Mouse (Mus musculus): ENCODE results near the gene Ctsk. TPM values are rescaled to one million over a fixed set of nuclear protein-coding genes. Genes with fewer than 3 reads are reported as not detected.
"Not testable (repeated sequence)": the region's sequence is repeated elsewhere in the genome, so short reads cannot be mapped to it uniquely, and the experiment has no call there.

The Ctsk gene
- total RNA-seq, 2 experiments from 2014 or later, result 14.5 to 18.9 TPM

DNA sequence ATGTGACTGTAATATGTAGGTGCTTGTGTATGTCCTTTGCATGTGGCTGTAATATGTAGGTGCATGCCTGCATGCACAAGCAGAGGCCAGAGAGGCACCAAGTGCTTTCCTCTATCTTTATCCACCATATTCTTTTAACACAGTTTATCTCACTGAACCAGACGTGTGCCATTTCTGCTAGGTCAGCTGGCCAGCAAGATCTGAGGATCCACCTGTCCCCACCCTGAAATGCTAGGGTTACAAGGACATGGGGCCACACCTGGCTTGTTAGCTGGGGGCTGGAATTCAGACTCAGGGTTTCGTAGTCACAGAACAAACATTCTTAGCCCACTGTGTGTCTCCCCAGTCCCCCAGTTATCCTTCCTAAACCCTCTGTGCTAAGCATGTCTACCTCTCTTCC, 20.3 kb downstream of the Ctsk start:
- DNase-seq (ENCODE audit: extremely low spot score in 1 of 2, low spot score in 2 of 2), result no peak
- intact Hi-C loops (cut with DNase I), result loop anchor here (10.0 kb wide), 2 partner anchors 105 to 235 kb away; partner anchors contain the start of gene Ensa

DNA sequence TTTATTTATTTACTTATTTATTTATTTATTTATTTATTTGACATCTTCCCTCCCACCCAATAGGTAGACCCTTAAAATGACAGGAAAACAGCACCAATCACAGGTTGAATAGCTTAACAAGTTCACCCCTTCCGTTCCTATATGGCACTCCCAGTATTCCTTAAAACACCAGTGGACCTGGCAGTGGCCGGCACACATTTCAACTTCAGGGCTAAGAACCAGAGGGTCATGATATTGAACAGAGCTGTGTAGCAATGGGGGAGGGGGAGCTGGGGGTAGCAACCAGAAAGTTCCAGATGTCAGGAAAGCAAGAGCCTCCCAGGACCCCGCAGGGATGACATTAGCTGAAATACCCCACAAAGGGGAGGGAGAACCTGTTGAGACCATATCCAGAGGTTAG, 21.0 kb downstream of the Ctsk start:
- intact Hi-C loops (cut with DNase I), result no loop called here
- no peak for DNase-seq (ENCODE audit: extremely low spot score in 1 of 2, low spot score in 2 of 2)

DNA sequence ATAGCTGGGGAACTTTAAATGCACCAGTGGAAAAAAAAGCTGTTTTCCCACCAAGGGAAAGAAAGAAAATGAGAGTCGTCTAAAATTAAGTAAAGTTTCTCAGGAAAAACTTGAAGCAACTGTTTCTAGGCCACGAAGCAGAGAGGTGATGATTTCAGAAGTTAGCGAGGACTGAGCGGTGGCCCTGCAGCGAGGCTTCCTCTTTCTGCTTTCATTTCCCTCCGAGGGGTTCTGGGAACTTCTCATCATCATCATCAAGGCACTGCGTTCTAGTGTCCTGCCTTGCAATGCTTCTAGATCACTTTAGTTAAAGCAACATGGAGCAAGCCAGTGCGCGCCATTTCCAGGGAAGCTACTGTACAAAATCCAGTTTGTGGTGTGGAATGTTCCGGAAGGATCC, 22.1 kb downstream of the Ctsk start:
- intact Hi-C loops (cut with DNase I), result no loop called here

DNA sequence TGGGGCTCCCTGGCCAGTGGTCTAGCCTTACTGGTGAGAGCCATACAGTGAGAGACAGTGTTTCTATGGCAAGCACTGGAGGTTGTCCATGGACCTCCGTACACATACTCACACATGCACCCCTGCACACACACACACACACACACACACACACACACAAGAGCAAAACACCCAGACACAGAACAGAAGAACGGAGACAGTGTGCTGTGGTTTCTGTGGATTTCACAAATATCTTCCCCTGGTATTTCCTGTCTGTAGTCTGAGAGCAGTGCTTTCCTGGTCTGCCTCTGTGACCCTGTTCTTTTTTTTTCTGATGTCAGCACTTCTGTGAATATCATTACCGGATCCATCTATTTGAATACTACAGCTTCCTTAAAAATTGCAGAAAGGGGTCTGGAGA, 24.6 kb downstream of the Ctsk start:
- intact Hi-C loops (cut with DNase I), result no loop called here
- DNase-seq (ENCODE audit: extremely low spot score in 1 of 2, low spot score in 2 of 2), result no peak

More for the DNA sequence above, 22.1 kb downstream of the Ctsk start:
- no peak for DNase-seq (ENCODE audit: extremely low spot score in 1 of 2, low spot score in 2 of 2)

DNA sequence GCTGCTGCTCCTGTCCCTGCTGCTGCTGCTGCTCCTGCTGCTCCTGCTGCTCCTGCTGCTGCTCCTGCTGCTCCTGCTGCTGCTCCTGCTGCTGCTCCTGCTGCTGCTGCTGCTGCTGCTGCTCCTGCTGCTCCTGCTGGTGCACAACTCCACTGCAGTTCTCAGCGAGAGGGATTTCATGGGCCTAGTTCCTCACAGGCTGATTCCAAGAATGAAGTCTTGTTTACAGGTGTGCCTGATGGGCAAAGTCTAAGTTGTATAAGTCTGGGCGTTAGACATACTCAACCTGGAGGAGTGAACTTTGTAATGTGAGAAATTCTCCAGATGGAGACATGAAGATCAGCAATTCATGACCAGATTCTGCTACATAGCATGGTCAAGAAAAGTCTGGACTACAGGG, 25.6 kb downstream of the Ctsk start:
- DNase-seq (ENCODE audit: extremely low spot score in 1 of 2, low spot score in 2 of 2), result no peak
- intact Hi-C loops (cut with DNase I), result loop anchor here (5.0 kb wide), 1 partner anchor 38 kb away; no protein-coding TSS in a partner anchor

DNA sequence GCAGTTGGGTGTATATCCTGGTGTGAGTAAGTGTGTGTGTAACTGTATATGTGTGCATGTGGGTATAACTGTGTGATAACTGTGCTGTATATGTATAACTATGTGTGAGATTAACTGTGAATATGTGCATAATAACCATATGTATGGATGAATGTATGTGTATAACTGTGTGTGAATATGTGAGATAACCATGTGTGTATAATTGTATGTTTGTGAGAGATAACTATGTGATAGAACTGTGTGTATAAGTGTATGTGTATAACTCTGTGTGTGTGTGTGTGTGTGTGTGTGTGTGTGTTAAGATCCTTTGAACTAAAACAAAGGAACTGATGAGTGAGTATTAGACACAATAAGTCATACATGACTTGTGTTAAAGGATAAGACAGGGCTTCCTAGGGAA, 27.1 kb downstream of the Ctsk start:
- intact Hi-C loops (cut with DNase I), result loop anchor here (5.0 kb wide), 1 partner anchor 36 kb away; no protein-coding TSS in a partner anchor
- no peak for DNase-seq (ENCODE audit: extremely low spot score in 1 of 2, low spot score in 2 of 2)

DNA sequence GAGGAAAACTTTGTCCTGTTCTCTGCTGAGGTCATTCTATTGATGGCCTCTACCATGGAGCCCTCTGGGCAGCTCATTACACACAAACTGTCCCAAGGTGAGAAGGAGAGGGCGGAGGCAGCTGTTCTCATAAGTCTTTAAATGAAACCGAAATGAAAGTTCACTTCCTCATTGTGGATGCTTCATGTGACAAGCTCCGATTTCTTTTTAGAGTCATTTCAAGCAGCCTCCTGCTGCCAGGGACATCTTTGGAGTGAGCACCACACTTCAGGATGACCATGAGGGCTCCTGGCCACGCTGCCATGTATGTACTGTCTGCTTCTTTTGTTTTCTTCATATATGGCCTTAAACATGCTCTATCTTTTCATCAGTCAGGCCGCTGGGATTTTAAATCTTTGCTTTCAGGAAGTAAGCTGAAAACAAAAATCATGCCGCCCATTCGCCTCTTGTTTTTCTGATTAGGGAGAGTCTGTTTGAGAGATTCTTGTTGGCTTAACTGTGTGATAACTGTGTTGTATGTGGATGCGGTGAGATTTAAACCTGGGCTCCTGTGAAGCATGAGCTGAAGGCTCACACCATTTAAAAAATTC, 27.7 kb downstream of the Ctsk start, which contains the start of gene Ctss:
Ctss (plus strand) TSS at position 165 of the 590 bp plus-strand sequence.
- intact Hi-C loops (cut with DNase I), result loop anchor here (5.0 kb wide), 1 partner anchor 36 kb away; no protein-coding TSS in a partner anchor
- DNase-seq (ENCODE audit: extremely low spot score in 1 of 2, low spot score in 2 of 2), result no peak

DNA sequence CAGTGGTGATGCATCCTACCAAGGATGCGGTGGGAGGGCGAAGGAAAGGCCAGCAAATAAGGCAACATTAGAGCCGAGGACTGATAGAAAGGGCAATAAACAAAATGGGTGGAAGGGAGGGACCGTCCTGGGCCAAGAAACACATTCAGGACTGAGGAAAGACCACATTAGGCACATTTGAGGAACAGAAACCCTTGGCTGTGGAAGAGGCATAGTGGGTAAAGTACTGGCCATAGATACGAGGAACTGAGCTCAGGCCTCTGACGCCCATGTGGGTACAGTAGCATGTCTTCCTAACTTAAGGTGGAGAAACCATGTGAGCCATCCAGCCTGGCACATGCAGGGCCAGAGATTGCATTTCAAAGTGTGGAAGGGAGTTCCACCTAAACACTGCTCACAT, 30.8 kb downstream of the Ctsk start:
- intact Hi-C loops (cut with DNase I), result loop anchor here (5.0 kb wide), 1 partner anchor 32 kb away; no protein-coding TSS in a partner anchor

DNA sequence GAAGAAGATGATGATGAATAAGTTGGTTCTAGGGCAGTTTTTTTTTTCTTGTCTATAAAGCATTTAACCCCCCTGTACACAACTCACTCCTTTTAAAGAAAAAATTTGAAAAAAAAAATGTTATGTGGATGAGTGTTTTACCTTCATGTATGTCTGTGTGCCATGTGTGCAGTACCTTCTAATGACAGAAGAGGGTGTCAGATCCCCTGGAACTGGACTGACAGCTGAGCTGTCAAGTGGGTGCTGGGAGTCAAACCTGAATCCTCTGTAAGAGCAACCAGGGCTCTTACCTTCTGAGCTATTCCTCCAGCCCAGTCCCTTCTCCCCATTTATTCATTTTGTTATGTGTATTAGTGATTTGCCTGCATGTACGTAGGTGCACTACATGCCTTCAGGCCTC, 32.0 kb downstream of the Ctsk start:
- intact Hi-C loops (cut with DNase I), result no loop called here
- no peak for DNase-seq (ENCODE audit: extremely low spot score in 1 of 2, low spot score in 2 of 2)

More for the DNA sequence above, 30.8 kb downstream of the Ctsk start:
- no peak for DNase-seq (ENCODE audit: extremely low spot score in 1 of 2, low spot score in 2 of 2)

DNA sequence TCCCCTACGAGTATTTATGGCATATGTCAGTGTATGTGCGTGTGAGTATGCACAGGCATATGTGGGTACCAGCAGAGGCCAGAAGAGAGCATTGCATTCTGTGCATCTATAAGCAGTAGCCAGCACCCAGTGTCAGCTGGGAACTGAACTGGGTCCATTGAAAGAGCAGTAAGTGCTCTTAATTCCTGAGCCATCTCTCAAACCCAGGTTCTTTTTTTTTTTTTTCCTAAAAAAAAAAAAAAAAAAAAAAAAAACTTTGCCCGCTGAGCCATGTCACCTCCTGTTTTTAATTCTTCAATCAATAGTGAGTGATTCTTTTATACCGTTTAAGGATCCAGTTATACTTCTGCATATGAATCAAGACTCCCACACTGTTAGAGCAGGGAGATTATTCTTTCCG, 34.3 kb downstream of the Ctsk start:
- no peak for DNase-seq (ENCODE audit: extremely low spot score in 1 of 2, low spot score in 2 of 2)

DNA sequence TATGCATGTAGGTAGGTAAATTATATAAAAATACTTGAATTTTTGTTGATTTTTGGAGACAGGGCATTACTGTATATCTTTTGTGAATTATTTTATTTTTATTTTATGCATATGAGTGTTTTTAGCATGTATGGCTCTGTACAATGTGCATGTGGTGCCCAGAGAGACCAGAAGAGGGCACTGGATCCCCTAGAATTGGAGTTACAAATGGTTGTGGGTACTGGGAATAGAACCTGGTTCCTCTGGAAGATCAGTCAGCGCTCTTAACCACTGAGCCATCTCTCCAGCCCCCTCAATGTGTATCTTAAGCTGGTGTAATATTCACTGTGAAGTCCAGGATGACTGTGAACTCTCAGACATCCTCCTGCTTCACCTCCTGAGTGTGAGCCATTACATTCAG, 35.9 kb downstream of the Ctsk start:
- intact Hi-C loops (cut with DNase I), result no loop called here
- no peak for DNase-seq (ENCODE audit: extremely low spot score in 1 of 2, low spot score in 2 of 2)

More for the DNA sequence above, 34.3 kb downstream of the Ctsk start:
- intact Hi-C loops (cut with DNase I), result no loop called here

DNA sequence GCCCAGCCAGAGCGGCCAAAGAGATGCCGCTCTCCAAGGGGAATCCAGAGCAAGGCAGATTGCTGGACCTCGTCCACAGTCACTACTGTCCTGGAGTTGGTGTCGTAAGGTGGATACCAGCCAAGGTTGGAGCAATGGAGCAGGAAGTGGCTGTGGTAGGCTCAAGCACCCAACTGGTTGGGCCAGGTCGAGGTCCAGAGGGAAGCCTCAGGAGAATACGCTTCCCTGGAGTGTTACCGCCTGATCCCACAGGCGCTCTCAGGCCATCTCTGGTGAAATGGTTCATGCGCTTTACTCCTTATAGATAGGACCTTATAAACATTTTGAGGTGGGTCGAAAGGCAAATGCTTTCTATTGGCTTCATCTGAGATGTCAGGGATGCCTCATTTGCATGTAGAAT, 39.9 kb downstream of the Ctsk start:
- intact Hi-C loops (cut with DNase I), result no loop called here
- DNase-seq (ENCODE audit: extremely low spot score in 1 of 2, low spot score in 2 of 2), result no peak

DNA sequence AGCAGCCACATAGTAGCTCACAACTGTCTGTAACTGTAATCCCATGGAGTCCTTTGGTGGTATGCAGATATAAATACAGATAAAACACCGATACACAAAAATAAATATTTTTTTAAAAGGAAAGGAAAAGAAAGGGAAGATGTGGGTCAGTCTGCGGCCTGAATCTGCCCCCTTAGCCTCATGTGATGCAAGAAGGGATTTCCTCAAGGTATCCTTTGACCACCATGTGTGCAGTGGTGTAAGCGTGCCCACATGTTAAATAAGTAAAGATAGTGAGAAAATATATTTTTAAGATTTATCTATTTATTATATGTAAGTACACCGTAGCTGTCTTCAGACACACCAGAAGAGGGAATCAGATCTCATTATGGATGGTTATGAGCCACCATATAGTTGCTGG, 40.8 kb downstream of the Ctsk start:
- DNase-seq (ENCODE audit: extremely low spot score in 1 of 2, low spot score in 2 of 2), result no peak
- intact Hi-C loops (cut with DNase I), result no loop called here

DNA sequence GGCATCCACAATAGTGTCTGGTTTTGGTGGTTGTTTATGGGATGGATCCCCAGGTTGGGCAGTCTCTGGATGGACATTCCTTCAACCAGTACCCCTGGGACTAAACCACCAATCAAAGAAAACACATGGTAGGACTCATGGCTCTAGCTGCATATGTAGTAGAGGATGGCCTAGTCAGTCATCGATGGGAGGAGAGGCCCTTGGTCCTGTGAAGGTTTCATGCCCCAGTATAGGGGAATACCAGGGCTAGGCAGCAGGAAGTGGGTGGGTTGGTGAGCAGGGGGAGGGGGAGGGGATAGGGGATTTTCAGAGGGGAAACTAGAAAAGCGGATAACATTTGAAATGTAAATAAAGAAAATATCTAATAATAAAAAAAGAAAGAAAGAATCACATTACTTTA, 42.1 kb downstream of the Ctsk start:
- DNase-seq (ENCODE audit: extremely low spot score in 1 of 2, low spot score in 2 of 2); intact Hi-C loops (cut with DNase I): not testable (repeated sequence)

DNA sequence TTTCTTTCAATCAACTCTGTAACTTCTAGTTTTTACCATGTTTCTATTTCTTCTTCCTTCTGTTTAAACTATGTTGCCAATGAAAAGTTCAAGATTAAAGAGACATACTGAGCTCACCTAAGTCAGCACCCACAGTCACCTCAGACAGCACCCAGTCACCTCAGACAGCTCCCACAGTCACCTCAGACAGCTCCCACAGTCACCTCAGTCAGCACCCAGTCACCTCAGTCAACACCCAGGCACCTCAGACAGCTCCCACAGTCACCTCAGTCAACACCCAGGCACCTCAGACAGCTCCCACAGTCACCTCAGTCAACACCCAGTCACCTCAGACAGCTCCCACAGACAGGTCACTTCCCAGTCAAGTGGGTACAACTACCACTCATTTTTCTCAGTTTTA, 43.1 kb downstream of the Ctsk start:
- no peak for DNase-seq (ENCODE audit: extremely low spot score in 1 of 2, low spot score in 2 of 2)
- intact Hi-C loops (cut with DNase I), result no loop called here

DNA sequence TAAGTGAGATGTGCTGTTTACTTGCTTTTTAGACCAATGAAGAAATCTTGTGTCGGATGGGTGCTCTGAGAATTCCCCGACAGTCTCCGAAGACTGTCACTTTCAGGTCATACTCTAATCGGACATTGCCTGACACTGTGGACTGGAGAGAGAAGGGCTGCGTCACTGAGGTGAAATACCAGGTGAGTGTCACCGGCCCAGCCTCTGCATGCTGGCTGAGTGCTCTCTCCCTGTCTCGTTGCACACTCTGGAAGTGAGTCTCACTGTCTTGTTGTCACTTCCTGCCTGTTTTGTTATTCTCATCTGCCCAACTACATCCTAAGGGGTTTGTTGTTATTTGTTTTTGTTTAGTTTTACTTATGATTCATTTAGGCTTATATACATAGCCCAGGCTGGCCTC, 43.9 kb downstream of the Ctsk start:
- intact Hi-C loops (cut with DNase I), result no loop called here
- no peak for DNase-seq (ENCODE audit: extremely low spot score in 1 of 2, low spot score in 2 of 2)

DNA sequence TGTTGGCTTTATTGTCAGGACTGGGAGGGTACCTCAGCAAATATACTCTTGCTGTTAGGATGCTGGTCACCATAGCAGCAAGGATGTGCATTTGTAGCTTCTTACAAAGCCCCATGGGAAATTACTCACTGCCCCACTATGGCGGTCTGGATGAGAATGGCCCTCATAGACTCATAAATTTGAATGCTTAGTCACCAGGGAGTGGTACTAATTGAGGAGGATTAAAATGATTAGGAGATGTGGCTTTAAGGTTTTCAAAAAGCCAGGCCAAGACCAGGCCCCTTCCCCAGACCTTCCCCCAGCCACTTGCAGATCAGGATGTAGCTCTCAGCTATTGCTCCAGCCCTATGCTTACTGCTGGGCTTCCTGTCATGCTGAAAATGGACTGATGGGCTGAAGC, 51.1 kb downstream of the Ctsk start:
- DNase-seq (ENCODE audit: extremely low spot score in 1 of 2, low spot score in 2 of 2), result no peak
- intact Hi-C loops (cut with DNase I), result no loop called here

DNA sequence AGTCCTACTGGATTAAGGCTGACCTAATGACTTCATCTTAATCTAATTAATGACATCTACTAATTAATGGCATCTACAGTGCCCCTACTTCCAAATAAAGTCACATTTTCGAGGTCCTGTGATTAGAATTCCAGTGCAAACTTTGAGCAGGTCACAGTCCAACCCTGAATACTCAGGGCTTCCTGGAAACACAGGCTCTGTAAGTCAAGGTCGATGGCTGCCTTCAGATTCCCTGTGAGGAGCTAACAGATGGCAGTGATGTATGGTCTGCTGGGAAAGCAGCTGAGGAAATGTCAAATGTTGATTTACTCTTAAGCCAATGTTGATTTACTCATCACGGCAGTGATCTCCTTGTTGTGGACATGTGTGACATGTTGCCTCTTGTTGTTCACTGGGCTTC, 54.9 kb downstream of the Ctsk start:
- no peak for DNase-seq (ENCODE audit: extremely low spot score in 1 of 2, low spot score in 2 of 2)
- intact Hi-C loops (cut with DNase I), result no loop called here
